Mouse (Mus musculus) lung, postnatal 0 days (tissue): ENCODE measurements around the gene Glis1.

Experiments used
- CTCF ChIP-seq: IDR thresholded peaks from 2 replicates; pipeline ENCODE4 v1.5.1; 2016; ENCODE audit warnings: antibody characterized with exemption, mild to moderate bottlenecking
- EP300 ChIP-seq: IDR thresholded peaks from 2 replicates; pipeline ENCODE4 v1.6.1; 2016; ENCODE audit warnings: antibody characterized with exemption, mild to moderate bottlenecking, control low read depth

- TF ChIP-seq CTCF (no peak), EP300 (no peak)
These were observed at the start of gene Glis1 for GRCm38 (mm10) chr4:107434356-107435237.
